Mouse (Mus musculus) lung, postnatal 0 days (tissue): ENCODE measurements around the gene Crb1.

ENCODE experiments used
- CTCF ChIP-seq: IDR thresholded peaks from 2 replicates; pipeline ENCODE4 v1.5.1; 2016; ENCODE audit warnings: antibody characterized with exemption, mild to moderate bottlenecking
- EP300 ChIP-seq: IDR thresholded peaks from 2 replicates; pipeline ENCODE4 v1.6.1; 2016; ENCODE audit warnings: antibody characterized with exemption, mild to moderate bottlenecking, control low read depth

DNA sequence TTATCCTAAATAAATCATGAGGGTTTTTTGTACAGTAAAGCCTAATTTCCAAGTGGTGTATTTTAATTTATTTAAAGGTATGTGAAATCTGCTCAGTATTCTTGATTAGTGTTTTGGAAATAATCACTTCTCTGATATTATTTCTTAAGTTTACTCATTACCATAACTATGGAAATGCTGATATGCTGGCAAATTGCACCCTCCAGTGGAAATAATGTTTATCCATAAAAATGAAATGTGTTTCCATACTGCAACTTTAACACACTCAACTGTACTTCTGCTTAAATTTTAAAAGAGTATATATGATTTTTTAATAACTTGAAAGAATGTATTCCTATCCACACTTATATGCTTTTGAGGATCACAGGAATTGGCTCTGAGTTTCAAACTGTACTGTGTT is 28.9 kb upstream of the Crb1 start:
- TF ChIP-seq CTCF (0 out of 2 replicates have a peak, but pooled peaks have one; percentile 6), EP300 (no peak)
